In the genomic region with DNA sequence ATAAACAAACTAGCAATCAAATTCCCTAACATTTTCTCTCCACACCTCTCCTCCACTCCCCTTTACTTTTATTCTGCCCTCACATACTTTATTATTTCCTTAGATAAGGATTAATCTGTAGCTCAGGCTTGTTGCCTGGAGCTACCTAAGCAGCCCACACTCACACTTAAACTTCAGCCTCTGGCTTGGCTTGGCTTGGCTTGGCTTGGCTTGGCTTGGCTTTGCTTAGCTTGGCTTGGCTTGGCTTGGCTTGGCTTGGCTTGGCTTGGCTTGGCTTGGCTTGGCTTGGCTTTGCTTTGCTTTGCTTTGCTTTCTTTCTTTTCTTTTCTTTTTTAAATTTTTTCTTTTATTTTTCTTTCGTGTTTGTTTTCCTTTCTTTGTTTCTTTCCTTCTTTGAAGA, we compare ENCODE assay signal across 27 mouse cellular contexts.
A peak's percentile ranks its signal among the peaks of the same experiment; 100 is the strongest.
DNase-seq lines count a peak whose midpoint lies in the region; ATAC-seq lines count a peak whose summit lies in the region.
"Had no signal": no experiment of that assay in that cellular context is flagged by ENCODE, and none has a peak within 500 bp of the region (broad histone marks: within the 10 kb centered on the region; RNA-seq: fewer than 3 reads in every experiment).

No protein-coding gene starts in this region.

- no peak overlapping the region for H3K27ac ChIP-seq in hindbrain, embryonic 11.5 days (ENCODE audit: low read depth, low read length)
- no peak overlapping the region for H3K27ac ChIP-seq in hindbrain, embryonic 10.5 days
- H3K27ac ChIP-seq: embryonic facial prominence, embryonic 13.5 days; forebrain, embryonic 10.5 days; forebrain, embryonic 15.5 days; heart, embryonic 15.5 days; hindbrain, postnatal 0 days; intestine, embryonic 15.5 days; layer of hippocampus, adult 2 months; limb, embryonic 10.5 days; limb, embryonic 15.5 days; liver, embryonic 13.5 days had no signal

- peak; percentile 24 for DNase-seq in cerebellum, adult 11 months
- DNase-seq in heart, postnatal 10 days = peak; percentile 1 to 3
- no peak for DNase-seq in heart, postnatal 25 days (ENCODE audit: low spot score)
- DNase-seq in cerebellum, adult 9-11 months = peak; percentile 45
- peak; percentile 5 for DNase-seq in heart, postnatal 4 days
- DNase-seq in hindbrain, embryonic 11.5 days (ENCODE audit: low spot score) = no peak
- DNase-seq in hindbrain, embryonic 10.5 days (ENCODE audit: low spot score) = no peak
- DNase-seq: adrenal gland, adult 8-10 months; embryo, embryonic 11 days; kidney, adult 2 months; kidney, postnatal 36 days; liver, embryonic 13.5 days; lung, adult 18-20 months; midbrain, embryonic 14.5 days had no signal

- H3K9me3 ChIP-seq in hindbrain, embryonic 11.5 days (ENCODE audit: control insufficient read depth, low read length) = no peaks in the 10 kb centered on the region
- no peaks in the 10 kb centered on the region for H3K9me3 ChIP-seq in hindbrain, embryonic 10.5 days
- H3K9me3 ChIP-seq: embryonic facial prominence, embryonic 13.5 days; forebrain, embryonic 10.5 days; forebrain, embryonic 15.5 days; heart, embryonic 15.5 days; intestine, embryonic 15.5 days; limb, embryonic 10.5 days; limb, embryonic 15.5 days; liver, embryonic 13.5 days had no signal

- H3K4me1 ChIP-seq in hindbrain, embryonic 11.5 days (replicated peaks; ENCODE audit: control insufficient read depth, insufficient read depth, low read length) = peaks cover 2% of the 10 kb centered on the region; the same call in 1 of the 2 replicates
- H3K4me1 ChIP-seq in hindbrain, embryonic 10.5 days (replicated peaks) = peaks cover 20% of the 10 kb centered on the region
- H3K4me1 ChIP-seq: embryonic facial prominence, embryonic 13.5 days; forebrain, embryonic 15.5 days; heart, embryonic 15.5 days; intestine, embryonic 15.5 days; limb, embryonic 10.5 days; limb, embryonic 15.5 days; liver, embryonic 13.5 days had no signal

- WGBS in hindbrain, embryonic 11.5 days = 81% methylated on average over 1 of the region's 1 CpGs
- 83% methylated on average over 1 of the region's 1 CpGs for WGBS in hindbrain, embryonic 10.5 days

- H3K36me3 ChIP-seq in hindbrain, embryonic 11.5 days (ENCODE audit: control insufficient read depth, insufficient read depth, low read length) = no peaks in the 10 kb centered on the region
- no peaks in the 10 kb centered on the region for H3K36me3 ChIP-seq in hindbrain, embryonic 10.5 days
- H3K36me3 ChIP-seq: embryonic facial prominence, embryonic 13.5 days; forebrain, embryonic 10.5 days; forebrain, embryonic 15.5 days; heart, embryonic 15.5 days; intestine, embryonic 15.5 days; limb, embryonic 10.5 days; limb, embryonic 15.5 days; liver, embryonic 13.5 days had no signal

- no peak for ATAC-seq in cerebellum, adult (ENCODE audit: insufficient number of reproducible peaks, low FRiP score, low TSS enrichment)
- ATAC-seq in hindbrain, embryonic 11.5 days (ENCODE audit: low FRiP score) = no peak
- ATAC-seq: activated CD4-positive, CD25-positive, alpha-beta regulatory T cell, adult 4 months; forebrain, embryonic 15.5 days; hindbrain, postnatal 0 days; intestine, embryonic 15.5 days; lung, postnatal 0 days had no signal

- no peak overlapping the region for H3K9ac ChIP-seq in hindbrain, embryonic 11.5 days (ENCODE audit: low read depth, low read length)
- H3K9ac ChIP-seq: embryonic facial prominence, embryonic 13.5 days; forebrain, embryonic 15.5 days; heart, embryonic 15.5 days; intestine, embryonic 15.5 days; limb, embryonic 15.5 days; liver, embryonic 13.5 days had no signal

- intact Hi-C loops in heart, postnatal 10 days (cut with DNase I) = no loop called here
- intact Hi-C loops in heart, postnatal 25 days (cut with DNase I) = no loop called here

- no peak overlapping the region for H3K4me2 ChIP-seq in hindbrain, embryonic 11.5 days (replicated peaks; ENCODE audit: low read depth, low read length)
- H3K4me2 ChIP-seq: embryonic facial prominence, embryonic 13.5 days; forebrain, embryonic 15.5 days; heart, embryonic 15.5 days; intestine, embryonic 15.5 days; limb, embryonic 15.5 days; liver, embryonic 13.5 days had no signal

- H3K4me3 ChIP-seq in hindbrain, embryonic 11.5 days (ENCODE audit: low read depth, low read length) = no peak overlapping the region
- H3K4me3 ChIP-seq in hindbrain, embryonic 10.5 days = no peak overlapping the region
- H3K4me3 ChIP-seq: embryonic facial prominence, embryonic 13.5 days; forebrain, embryonic 10.5 days; forebrain, embryonic 15.5 days; heart, embryonic 15.5 days; intestine, embryonic 15.5 days; layer of hippocampus, adult 2 months; limb, embryonic 10.5 days; limb, embryonic 15.5 days; liver, embryonic 13.5 days had no signal

- no peaks in the 10 kb centered on the region for H3K27me3 ChIP-seq in hindbrain, embryonic 11.5 days (ENCODE audit: control insufficient read depth, insufficient read depth, low read length)
- H3K27me3 ChIP-seq in hindbrain, embryonic 10.5 days (ENCODE audit: insufficient read depth, poor library complexity, severe bottlenecking) = no peaks in the 10 kb centered on the region
- H3K27me3 ChIP-seq: CH12.LX; embryonic facial prominence, embryonic 13.5 days; forebrain, embryonic 15.5 days; heart, embryonic 15.5 days; intestine, embryonic 15.5 days; limb, embryonic 15.5 days; liver, embryonic 13.5 days had no signal

Comparison
In these comparisons a context has a peak if more than half of its experiments do, and no peak if none do; other contexts are left out.
1. DNase-seq: peak in cerebellum, adult 11 months (single experiment), heart, postnatal 10 days (2 of 2), cerebellum, adult 9-11 months (single experiment) and heart, postnatal 4 days (single experiment); none in heart, postnatal 25 days (single experiment), hindbrain, embryonic 11.5 days (single experiment) and hindbrain, embryonic 10.5 days (single experiment).